Comparison of ENCODE assay signal across 8 mouse cellular contexts in the genomic region with DNA sequence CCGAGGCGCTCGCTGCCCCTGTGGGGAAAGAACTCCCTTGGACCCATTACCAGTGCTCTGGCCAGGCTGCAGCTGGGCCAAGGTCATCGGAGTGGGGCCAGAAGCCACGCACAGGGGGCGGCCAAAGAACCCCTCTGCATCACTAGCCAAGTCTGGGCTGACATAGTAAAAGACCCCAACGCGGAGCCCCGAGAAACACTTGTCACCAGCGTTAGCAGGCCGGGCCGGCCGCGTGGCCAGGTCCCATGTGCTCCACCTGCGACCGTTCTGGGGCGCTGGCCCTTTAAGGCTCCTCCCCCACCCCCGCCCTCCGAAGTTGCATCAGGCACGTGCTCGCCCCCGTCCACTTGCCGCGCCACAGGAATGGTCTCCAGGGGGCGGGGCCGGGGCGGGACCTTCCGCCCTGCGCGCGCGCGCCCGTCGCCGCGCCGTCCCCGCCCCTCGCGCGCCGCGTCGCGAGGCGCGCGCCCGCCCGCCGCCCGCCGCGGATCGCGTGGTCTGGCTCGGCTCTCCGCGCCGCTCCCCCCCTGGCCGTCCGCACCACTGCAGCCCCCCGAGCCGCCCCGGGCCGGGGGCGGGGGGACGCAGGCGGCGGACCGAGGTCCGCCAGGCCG. TPM values are rescaled to one million over a fixed set of nuclear protein-coding genes. Genes with fewer than 3 reads are reported as not detected.
DNase-seq lines count a peak whose midpoint lies in the region; ATAC-seq and TF ChIP-seq lines count a peak whose summit lies in the region.

No protein-coding gene starts in this region.

- H3K27ac ChIP-seq in ES-Bruce4 (ENCODE audit: insufficient read depth, low read length) = peak overlapping the region; percentile 24
- H3K27ac ChIP-seq in forebrain, embryonic 13.5 days = peak overlapping the region; percentile 87
- peak overlapping the region; percentile 93 for H3K27ac ChIP-seq in liver, embryonic 16.5 days (ENCODE audit: low read length)
- peak overlapping the region; percentile 77 for H3K27ac ChIP-seq in neural tube, embryonic 12.5 days
- H3K27ac ChIP-seq in stomach, postnatal 0 days (replicated peaks) = peak overlapping the region; percentile 96

- intact Hi-C loops in heart, postnatal 10 days (cut with DNase I) = loop anchor here (5.0 kb wide), 1 partner anchor 159 kb away; a partner anchor contains a TSS

- H3K4me3 ChIP-seq in ES-Bruce4 (ENCODE audit: low read depth, low read length) = peak overlapping the region; percentile 79
- peak overlapping the region; percentile 97 for H3K4me3 ChIP-seq in forebrain, embryonic 13.5 days
- peak overlapping the region; percentile 95 for H3K4me3 ChIP-seq in liver, embryonic 16.5 days (ENCODE audit: low read depth, low read length)
- H3K4me3 ChIP-seq in neural tube, embryonic 12.5 days = peak overlapping the region; percentile 97
- H3K4me3 ChIP-seq in stomach, postnatal 0 days (ENCODE audit: low read depth, low read length) = peak overlapping the region; percentile 99

- no peaks in the 10 kb centered on the region for H3K9me3 ChIP-seq in ES-Bruce4 (replicated peaks; ENCODE audit: control insufficient read depth, insufficient read depth, low read length, poor library complexity, severe bottlenecking)
- H3K9me3 ChIP-seq in forebrain, embryonic 13.5 days (replicated peaks) = no peaks in the 10 kb centered on the region
- no peaks in the 10 kb centered on the region for H3K9me3 ChIP-seq in liver, embryonic 16.5 days (replicated peaks; ENCODE audit: control insufficient read depth, low read length)
- H3K9me3 ChIP-seq in neural tube, embryonic 12.5 days = no peaks in the 10 kb centered on the region
- H3K9me3 ChIP-seq in stomach, postnatal 0 days (ENCODE audit: control insufficient read depth, low read length) = no peaks in the 10 kb centered on the region

- no peak for TF ChIP-seq EP300 in ES-Bruce4 (IDR thresholded peaks at IDR 0.05; ENCODE audit: insufficient read depth, low read depth, low read length)
- no peak for TF ChIP-seq EP300 in stomach, postnatal 0 days (optimal IDR thresholded peaks at IDR 0.05)

- peaks cover 4% of the 10 kb centered on the region for H3K4me1 ChIP-seq in ES-Bruce4 (ENCODE audit: control insufficient read depth, insufficient read depth, low read length)
- H3K4me1 ChIP-seq in forebrain, embryonic 13.5 days = peaks cover 29% of the 10 kb centered on the region
- peaks cover 33% of the 10 kb centered on the region for H3K4me1 ChIP-seq in liver, embryonic 16.5 days (ENCODE audit: control insufficient read depth, low read depth, low read length)
- H3K4me1 ChIP-seq in neural tube, embryonic 12.5 days = peaks cover 22% of the 10 kb centered on the region
- H3K4me1 ChIP-seq in stomach, postnatal 0 days (replicated peaks; ENCODE audit: control insufficient read depth, insufficient read depth) = no peaks in the 10 kb centered on the region; the same call in 1 of the 2 replicates

- H3K4me2 ChIP-seq in forebrain, embryonic 13.5 days = peak overlapping the region; percentile 88
- peak overlapping the region; percentile 96 for H3K4me2 ChIP-seq in liver, embryonic 16.5 days (ENCODE audit: low read depth, low read length)
- peak overlapping the region; percentile 91 for H3K4me2 ChIP-seq in neural tube, embryonic 12.5 days (replicated peaks)
- peak overlapping the region; percentile 82 for H3K4me2 ChIP-seq in stomach, postnatal 0 days (replicated peaks; ENCODE audit: low read depth)

- ATAC-seq in forebrain, embryonic 13.5 days = peak; percentile 89
- ATAC-seq in liver, embryonic 16.5 days (ENCODE audit: low read depth) = peak; percentile 88
- peak; percentile 91 for ATAC-seq in neural tube, embryonic 12.5 days (ENCODE audit: low FRiP score, low read depth)
- ATAC-seq in stomach, postnatal 0 days (ENCODE audit: low FRiP score, low TSS enrichment) = peak; percentile 91

- WGBS in forebrain, embryonic 13.5 days = 1% methylated on average over 27 of the region's 74 CpGs
- under 1% methylated on average over 44 of the region's 74 CpGs for WGBS in liver, embryonic 16.5 days (ENCODE audit: insufficient replicate concordance)
- under 1% methylated on average over 64 of the region's 74 CpGs for WGBS in neural tube, embryonic 12.5 days
- under 1% methylated on average over 52 of the region's 74 CpGs for WGBS in stomach, postnatal 0 days

- peak overlapping the region; percentile 100 for H3K9ac ChIP-seq in ES-Bruce4 (ENCODE audit: low read depth, poor library complexity, severe bottlenecking)
- peak overlapping the region; percentile 92 for H3K9ac ChIP-seq in forebrain, embryonic 13.5 days
- peak overlapping the region; percentile 96 for H3K9ac ChIP-seq in liver, embryonic 16.5 days (ENCODE audit: low read depth, low read length)
- peak overlapping the region; percentile 98 for H3K9ac ChIP-seq in neural tube, embryonic 12.5 days
- peak overlapping the region; percentile 97 for H3K9ac ChIP-seq in stomach, postnatal 0 days (ENCODE audit: low read length)

- TF ChIP-seq CTCF in ES-Bruce4 (IDR thresholded peaks at IDR 0.05; ENCODE audit: low read depth, low read length) = no peak
- TF ChIP-seq CTCF in stomach, postnatal 0 days (IDR thresholded peaks at IDR 0.05; ENCODE audit: low read depth) = no peak; the same call in 1 of the 2 replicates

- peak; percentile 89 for DNase-seq in c-Kit-positive CD71-positive TER-119-positive erythroid progenitor cells, embryonic 14.5 days (ENCODE audit: low spot score)
- peak; percentile 84 to 87 for DNase-seq in heart, postnatal 10 days
- DNase-seq in kidney, postnatal 4 days = peak; percentile 88 to 94
- DNase-seq in stomach, postnatal 0 days (ENCODE audit: low spot score) = peak; percentile 95

- H3K36me3 ChIP-seq in ES-Bruce4 (ENCODE audit: control insufficient read depth, insufficient read depth, low read length, poor library complexity, severe bottlenecking) = no peaks in the 10 kb centered on the region
- no peaks in the 10 kb centered on the region for H3K36me3 ChIP-seq in forebrain, embryonic 13.5 days (ENCODE audit: poor library complexity, severe bottlenecking)
- no peaks in the 10 kb centered on the region for H3K36me3 ChIP-seq in liver, embryonic 16.5 days (ENCODE audit: control insufficient read depth, insufficient read depth)
- no peaks in the 10 kb centered on the region for H3K36me3 ChIP-seq in neural tube, embryonic 12.5 days
- H3K36me3 ChIP-seq in stomach, postnatal 0 days (ENCODE audit: control insufficient read depth, insufficient read depth, low read length) = no peaks in the 10 kb centered on the region

- TF ChIP-seq POLR2A in ES-Bruce4 (IDR thresholded peaks at IDR 0.05; ENCODE audit: insufficient read depth, low read length) = no peak

- no peaks in the 10 kb centered on the region for H3K27me3 ChIP-seq in ES-Bruce4 (ENCODE audit: control insufficient read depth, insufficient read depth, low read length, poor library complexity, severe bottlenecking)
- no peaks in the 10 kb centered on the region for H3K27me3 ChIP-seq in forebrain, embryonic 13.5 days
- no peaks in the 10 kb centered on the region for H3K27me3 ChIP-seq in liver, embryonic 16.5 days (ENCODE audit: control insufficient read depth, insufficient read depth, low read depth, low read length)
- H3K27me3 ChIP-seq in neural tube, embryonic 12.5 days (replicated peaks) = no peaks in the 10 kb centered on the region
- H3K27me3 ChIP-seq in stomach, postnatal 0 days (ENCODE audit: control insufficient read depth, insufficient read depth, low read length) = no peaks in the 10 kb centered on the region

RNA-seq across cellular contexts. Expression of a gene that starts 0.3 kb away (rescaled TPM):
- polyA plus RNA-seq in ES-Bruce4 (2011; ENCODE audit: insufficient read depth, insufficient read length, low read depth, missing spikeins) = 164 and 167 TPM in 2 replicates
- 14.1 and 16.3 TPM in 2 replicates for polyA plus RNA-seq in forebrain, embryonic 13.5 days (2015; fragmentation: Nextera tagmentation; extraction: Ambion mirVana)
- 10 to 100 TPM; 57.8 to 61.3 TPM for total RNA-seq in heart, postnatal 10 days (2021)
- polyA plus RNA-seq in liver, embryonic 16.5 days (2015; fragmentation: Nextera tagmentation; extraction: Ambion mirVana) = 14.2 and 14.9 TPM in 2 replicates
- 19.9 and 21.3 TPM in 2 replicates for polyA plus RNA-seq in neural tube, embryonic 12.5 days (2016; fragmentation: Nextera tagmentation; extraction: Ambion mirVana)
- 11.6 and 12.8 TPM in 2 replicates for polyA plus RNA-seq in stomach, postnatal 0 days (2015; fragmentation: Nextera tagmentation; extraction: Ambion mirVana)

Comparison
In these comparisons a context has a peak if more than half of its experiments do, and no peak if none do; other contexts are left out.
1. Peak in every context shown above with its lines: DNase-seq, ATAC-seq, H3K4me3 ChIP-seq and H3K27ac ChIP-seq.
2. H3K27ac ChIP-seq: peak in every context shown above with its lines; median percentile 96 in stomach, postnatal 0 days; 93 in liver, embryonic 16.5 days; 87 in forebrain, embryonic 13.5 days; 77 in neural tube, embryonic 12.5 days; 24 in ES-Bruce4.